Mouse (Mus musculus) liver, adult 2 months (tissue): Measurements from ENCODE around the gene Sbk1. TPM values are rescaled to one million over a fixed set of nuclear protein-coding genes. Genes with fewer than 3 reads are reported as not detected.

ENCODE experiments used
- DNase-seq: peaks from one replicate; pipeline ENCODE4 v3.0.0-alpha.2; 2011; ENCODE audit warnings: low read depth, low spot score; ENCODE audit errors: extremely low read depth
- H3K27ac ChIP-seq: fragments of 200-500 bp; replicated peaks from 2 replicates; pipeline ENCODE4 v1.5.1; 2012; ENCODE audit warnings: low read depth, mild to moderate bottlenecking, control low read depth, inconsistent platforms, low read length; ENCODE audit not compliant: insufficient read depth
- H3K27me3 ChIP-seq: fragments of 200-500 bp; 2 replicates; pipeline ENCODE4 v1.6.1; 2012; ENCODE audit warnings: mild to moderate bottlenecking, moderate library complexity, low read length, inconsistent platforms; ENCODE audit not compliant: control insufficient read depth, insufficient read depth
- H3K36me3 ChIP-seq: fragments of 200-500 bp; 2 replicates; pipeline ENCODE4 v1.6.1; 2012; ENCODE audit warnings: low read length, inconsistent platforms; ENCODE audit not compliant: control insufficient read depth, insufficient read depth
- H3K4me1 ChIP-seq: fragments of 200-500 bp; 2 replicates; pipeline ENCODE4 v1.6.1; 2011; ENCODE audit warnings: low read length; ENCODE audit not compliant: control insufficient read depth, insufficient read depth
- H3K4me3 ChIP-seq: fragments of 200-500 bp; 2 replicates; pipeline ENCODE4 v1.5.1; 2011; ENCODE audit warnings: low read depth, mild to moderate bottlenecking, control low read depth, low read length, moderate library complexity; ENCODE audit not compliant: insufficient read depth
- H3K79me2 ChIP-seq: fragments of 200-500 bp; 2 replicates; pipeline ENCODE4 v1.6.1; 2012; ENCODE audit warnings: inconsistent platforms, mild to moderate bottlenecking, low read length, moderate library complexity; ENCODE audit not compliant: control insufficient read depth, insufficient read depth
- H3K9ac ChIP-seq: fragments of 200-500 bp; 2 replicates; pipeline ENCODE4 v1.6.1; 2012; ENCODE audit warnings: low read depth, mild to moderate bottlenecking, control low read depth, inconsistent platforms, low read length
- CTCF ChIP-seq: fragments of 200-500 bp; IDR thresholded peaks from 2 replicates; pipeline ENCODE4 v1.5.1; 2011; ENCODE audit warnings: low read depth, low read length, control low read depth
- POLR2A ChIP-seq: fragments of 200-500 bp; IDR thresholded peaks from 2 replicates; pipeline ENCODE4 v1.6.1; 2011; ENCODE audit warnings: low read length, control low read depth; ENCODE audit not compliant: insufficient read depth; ENCODE audit errors: extremely low read depth
- WGBS: fragments of 180-500 bp; shearing (Covaris S2); methylation state at CpG from one replicate; pipeline ENCODE4 v1.1.7; 2018; 5-methylcytosine and 5-hydroxymethylcytosine counted together
- polyA plus RNA-seq: library from polyadenylated mRNA; depleted of rRNA; stranded (reverse); fragments of >200 nt; gene quantifications from 2 replicates; pipeline ENCODE4 v1.2.3, GENCODE M21; 2012
- total RNA-seq: library from RNA; depleted of rRNA; stranded (reverse); fragments of >200 nt; gene quantifications from 2 replicates; pipeline ENCODE4 v1.2.3, GENCODE M21; 2014

Gene Sbk1
- total and polyA plus RNA-seq, 2 experiments, result 13.5 to 17.1 TPM

DNA sequence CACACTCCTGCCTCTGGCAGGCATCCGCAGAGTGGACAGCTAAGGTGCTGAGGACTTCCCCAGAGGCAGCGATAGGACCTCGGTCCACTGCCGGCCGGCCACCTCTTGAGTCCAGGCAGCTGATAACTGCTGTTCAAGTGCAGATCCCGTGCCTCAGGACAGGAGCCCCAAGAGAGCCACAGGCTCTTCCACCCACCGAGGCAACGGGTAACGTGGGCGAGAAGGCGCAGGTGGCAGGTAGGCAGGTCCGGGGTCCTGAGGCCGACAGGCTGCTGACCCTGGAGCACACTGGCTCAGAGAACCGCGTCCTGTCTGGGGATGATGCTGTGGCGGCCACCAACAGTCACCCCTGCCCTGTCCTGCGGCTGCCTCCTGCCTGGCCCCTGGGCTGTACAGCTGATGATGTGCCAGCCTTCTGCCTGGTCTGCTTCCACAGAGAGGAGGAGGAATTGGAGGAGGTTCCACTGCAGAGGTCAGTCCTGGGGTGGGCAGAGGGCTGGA lies 23.7 kb upstream of the Sbk1 start:
- H3K9ac ChIP-seq, result no peak overlapping the region

DNA sequence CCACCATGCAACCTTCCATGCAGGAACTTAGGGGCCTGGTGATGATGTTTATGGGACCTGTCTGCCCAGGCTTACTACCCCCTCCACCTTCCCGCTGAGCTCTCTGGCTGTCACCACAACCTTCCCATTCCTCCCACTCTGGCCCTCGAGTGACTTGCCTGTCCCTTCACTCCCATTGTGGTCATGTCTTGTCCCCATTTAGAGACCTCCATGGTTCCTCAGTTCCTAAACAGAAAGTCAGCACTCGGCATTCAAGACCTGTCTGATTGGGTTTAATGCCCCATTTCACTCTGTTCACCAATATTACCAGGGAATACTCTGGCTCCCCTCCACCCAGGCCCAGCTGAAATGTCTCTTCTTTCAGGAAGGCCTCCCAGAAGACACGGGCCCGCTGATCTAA lies 23.3 kb upstream of the Sbk1 start:
- Histone ChIP-seq H3K27me3 (peaks cover 4% of the 10 kb centered on the region), H3K36me3 (no peaks in the 10 kb centered on the region), H3K4me3 (no peak overlapping the region), H3K79me2 (no peaks in the 10 kb centered on the region), H3K9ac (no peak overlapping the region), H3K27ac (no peak overlapping the region), H3K4me1 (no peaks in the 10 kb centered on the region)
- WGBS, result 84% methylated on average over 5 of the region's 5 CpGs
- no peak for DNase-seq
- TF ChIP-seq POLR2A (no peak), CTCF (no peak)

More for the DNA sequence above, 23.7 kb upstream of the Sbk1 start:
- H3K27ac ChIP-seq, result no peak overlapping the region
- H3K4me1 ChIP-seq, result no peaks in the 10 kb centered on the region
- TF ChIP-seq CTCF (no peak), POLR2A (no peak)
- H3K36me3 ChIP-seq, result no peaks in the 10 kb centered on the region
- peaks cover 4% of the 10 kb centered on the region for H3K27me3 ChIP-seq
- WGBS, result 59% methylated on average over 17 of the region's 17 CpGs
- DNase-seq, result no peak
- H3K79me2 ChIP-seq, result no peaks in the 10 kb centered on the region
- H3K4me3 ChIP-seq, result no peak overlapping the region

DNA sequence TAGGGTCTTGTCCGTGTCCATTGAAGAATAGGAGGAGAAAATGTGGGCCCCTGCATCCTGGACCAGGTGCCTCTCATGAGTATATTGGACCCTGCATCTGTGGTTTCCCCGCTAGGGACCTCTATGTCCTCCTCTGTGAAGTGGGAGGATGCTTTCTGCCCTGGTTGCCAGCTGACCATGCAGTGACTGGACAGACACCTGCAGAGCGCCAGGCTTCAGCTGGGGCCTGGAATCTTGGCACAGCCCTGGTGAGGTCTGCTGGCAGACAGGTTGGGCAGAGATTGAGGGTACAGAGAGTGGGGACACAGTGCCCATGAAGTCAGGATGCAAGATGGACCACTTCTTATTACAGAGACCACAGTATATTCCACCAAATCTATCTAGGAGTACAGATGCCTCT lies 22.4 kb upstream of the Sbk1 start:
- Histone ChIP-seq H3K36me3 (no peaks in the 10 kb centered on the region), H3K27ac (no peak overlapping the region), H3K4me1 (no peaks in the 10 kb centered on the region), H3K79me2 (no peaks in the 10 kb centered on the region), H3K27me3 (peaks cover 4% of the 10 kb centered on the region), H3K9ac (no peak overlapping the region), H3K4me3 (no peak overlapping the region)
- 92% methylated on average over 3 of the region's 3 CpGs for WGBS
- TF ChIP-seq POLR2A (no peak), CTCF (no peak)
- DNase-seq, result no peak

GRCm38 (mm10) chr7:126250481-126250880 lies 21.9 kb upstream of the Sbk1 start:
- peaks cover 4% of the 10 kb centered on the region for H3K27me3 ChIP-seq
- H3K4me3 ChIP-seq, result no peak overlapping the region
- no peaks in the 10 kb centered on the region for H3K36me3 ChIP-seq
- no peak for DNase-seq
- H3K27ac ChIP-seq, result no peak overlapping the region
- no peaks in the 10 kb centered on the region for H3K79me2 ChIP-seq
- TF ChIP-seq POLR2A (no peak), CTCF (no peak)
- no peak overlapping the region for H3K9ac ChIP-seq
- WGBS, result 89% methylated on average over 7 of the region's 7 CpGs
- no peaks in the 10 kb centered on the region for H3K4me1 ChIP-seq

DNA sequence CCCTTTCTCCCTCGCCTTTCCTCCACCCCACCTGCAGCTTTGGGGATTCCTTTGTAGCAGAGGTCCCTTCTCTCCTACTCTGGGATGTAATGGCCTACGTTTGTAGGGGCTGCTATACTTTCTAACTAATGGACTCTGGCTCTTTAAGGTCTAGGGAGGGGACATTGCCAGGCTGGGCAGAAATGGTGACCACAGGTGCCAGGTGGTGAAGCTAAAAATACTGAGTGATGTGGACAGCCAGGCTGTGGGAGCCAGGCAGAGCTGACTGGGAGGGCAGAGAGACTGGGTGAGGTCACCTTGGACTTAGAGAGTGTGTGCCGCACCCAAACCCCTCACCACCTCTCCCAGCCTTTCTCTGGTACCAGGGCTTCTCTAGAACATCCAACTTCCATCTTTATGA lies 20.7 kb upstream of the Sbk1 start:
- Histone ChIP-seq H3K79me2 (no peaks in the 10 kb centered on the region), H3K4me1 (no peaks in the 10 kb centered on the region), H3K36me3 (no peaks in the 10 kb centered on the region), H3K4me3 (no peak overlapping the region), H3K9ac (no peak overlapping the region), H3K27ac (no peak overlapping the region), H3K27me3 (peaks cover 4% of the 10 kb centered on the region)
- 85% methylated on average over 3 of the region's 3 CpGs for WGBS
- TF ChIP-seq CTCF (no peak), POLR2A (no peak)
- DNase-seq, result no peak

DNA sequence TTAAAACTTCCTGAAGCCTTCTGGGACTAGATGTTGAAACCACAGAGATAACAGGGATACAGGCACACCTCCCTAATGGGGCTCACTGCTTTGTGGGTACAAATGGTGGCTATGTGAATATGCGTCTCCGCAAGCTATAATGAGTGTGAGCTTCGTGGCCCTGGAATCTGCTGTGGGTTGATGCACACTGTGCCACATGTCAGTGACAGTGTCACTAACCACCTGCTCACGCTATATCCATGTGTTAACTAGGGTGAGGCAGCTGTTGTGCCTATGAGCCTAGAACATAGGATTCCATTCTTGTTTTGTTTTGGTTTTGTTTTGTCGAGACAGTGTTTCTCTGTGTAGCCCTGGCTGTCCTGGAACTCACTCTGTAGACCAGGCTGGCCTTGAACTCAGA lies 20.2 kb upstream of the Sbk1 start:
- DNase-seq, result no peak
- Histone ChIP-seq H3K4me1 (no peaks in the 10 kb centered on the region), H3K79me2 (no peaks in the 10 kb centered on the region), H3K36me3 (no peaks in the 10 kb centered on the region), H3K27ac (no peak overlapping the region), H3K27me3 (peaks cover 4% of the 10 kb centered on the region), H3K4me3 (no peak overlapping the region), H3K9ac (no peak overlapping the region)
- no peak for TF ChIP-seq POLR2A
- 92% methylated on average over 5 of the region's 5 CpGs for WGBS
